Mouse (Mus musculus) testis, postnatal 10 days (tissue): Measurements from ENCODE around the gene Cfb.

Experiments used
- DNase-seq: peaks from one replicate; pipeline ENCODE4 v3.0.0; 2021; ENCODE audit warnings: low spot score

Gene Cfb

DNA sequence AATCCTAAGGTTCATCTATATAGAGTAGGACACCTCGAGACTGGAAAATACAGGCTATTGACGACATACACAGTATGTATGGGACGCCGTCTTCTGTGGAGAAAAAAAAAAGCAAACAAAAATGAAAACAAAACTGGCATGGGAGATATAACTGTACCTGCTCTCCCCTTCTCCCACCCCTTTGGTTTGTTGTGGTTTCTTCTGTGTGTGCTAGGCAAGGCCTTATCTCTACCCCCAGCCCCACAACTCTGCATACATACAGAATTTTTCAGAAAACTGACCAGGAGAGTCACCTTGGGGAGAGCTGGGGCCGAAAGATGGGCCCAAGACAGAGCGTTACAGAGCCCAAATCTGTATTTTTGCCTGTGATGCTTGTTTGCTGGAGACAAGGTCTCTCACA lies 22.4 kb upstream of the Cfb start:
- DNase-seq, result no peak

DNA sequence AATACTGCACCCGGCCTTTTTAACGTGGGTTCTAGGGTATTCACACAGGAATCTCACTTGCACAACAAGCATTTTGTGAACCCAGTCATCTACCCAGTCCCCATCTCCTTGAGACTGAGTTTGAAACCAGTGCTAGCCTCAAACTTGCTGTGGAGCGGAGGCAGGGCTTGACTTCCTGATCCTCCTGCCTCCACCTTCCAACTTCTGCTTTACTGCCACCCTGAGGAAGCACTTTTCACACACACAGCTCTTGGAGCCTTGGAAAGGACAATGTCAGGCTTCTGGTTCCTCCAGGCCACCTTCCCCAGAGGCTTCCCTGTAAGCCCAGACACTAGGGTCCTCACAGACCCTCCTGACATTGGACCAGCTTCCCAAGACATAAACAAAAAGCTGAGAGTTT lies 21.0 kb upstream of the Cfb start:
- no peak for DNase-seq

DNA sequence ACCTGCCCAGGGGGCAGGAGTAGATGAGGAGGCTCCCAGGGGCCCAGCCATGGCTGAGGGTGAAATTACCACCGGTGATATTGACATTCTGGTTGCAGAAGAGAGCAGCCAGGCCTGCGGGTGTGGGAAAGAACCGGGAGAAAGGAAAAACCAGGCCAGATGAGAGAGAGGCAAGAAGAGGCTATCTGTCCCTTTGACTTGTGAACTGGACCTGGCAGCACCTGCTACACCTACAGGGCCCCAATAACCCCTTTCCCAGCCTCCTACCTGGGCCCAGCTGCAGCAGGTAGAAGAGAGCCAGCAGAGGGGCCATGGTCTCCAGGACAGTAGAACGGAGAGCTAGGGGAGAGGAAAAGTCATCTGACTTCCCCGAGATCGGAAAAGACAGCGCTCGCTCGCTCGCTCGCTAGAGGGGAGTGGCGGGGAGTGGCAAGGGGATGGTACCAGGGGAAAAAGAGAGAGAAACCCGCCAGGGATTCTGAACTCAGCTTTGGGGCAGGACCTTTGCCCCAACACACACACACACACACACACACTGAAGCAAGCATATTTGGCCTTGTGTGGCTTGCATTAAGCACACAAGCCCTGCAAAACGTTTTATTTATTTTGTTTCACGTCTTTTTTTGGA lies 19.5 kb upstream of the Cfb start, which contains the start of gene Gm20547:
Gene Gm20547, minus strand, starts transcription at position 360 of the 628 bp plus-strand sequence.
- no peak for DNase-seq

DNA sequence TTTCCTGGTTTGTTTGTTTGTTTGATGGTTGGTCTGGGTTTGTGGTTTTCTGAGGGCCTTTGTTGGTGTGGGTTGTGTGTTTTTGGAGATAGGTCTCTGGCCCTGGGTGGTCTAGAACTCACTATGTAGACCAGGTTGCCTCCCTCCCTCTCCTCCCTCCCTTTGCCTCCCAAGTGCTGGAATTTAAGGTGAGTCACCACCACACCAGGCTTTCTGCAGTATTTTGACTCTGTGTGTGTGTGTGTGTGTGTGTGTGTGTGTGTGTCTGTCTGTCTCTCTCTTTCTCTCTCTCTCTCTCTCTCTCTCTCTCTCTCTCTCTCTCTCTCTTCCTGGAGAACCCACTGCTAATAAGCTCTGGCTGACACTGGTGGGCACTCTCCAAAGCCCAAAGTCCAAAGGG lies 18.8 kb upstream of the Cfb start:
- DNase-seq, result no peak

DNA sequence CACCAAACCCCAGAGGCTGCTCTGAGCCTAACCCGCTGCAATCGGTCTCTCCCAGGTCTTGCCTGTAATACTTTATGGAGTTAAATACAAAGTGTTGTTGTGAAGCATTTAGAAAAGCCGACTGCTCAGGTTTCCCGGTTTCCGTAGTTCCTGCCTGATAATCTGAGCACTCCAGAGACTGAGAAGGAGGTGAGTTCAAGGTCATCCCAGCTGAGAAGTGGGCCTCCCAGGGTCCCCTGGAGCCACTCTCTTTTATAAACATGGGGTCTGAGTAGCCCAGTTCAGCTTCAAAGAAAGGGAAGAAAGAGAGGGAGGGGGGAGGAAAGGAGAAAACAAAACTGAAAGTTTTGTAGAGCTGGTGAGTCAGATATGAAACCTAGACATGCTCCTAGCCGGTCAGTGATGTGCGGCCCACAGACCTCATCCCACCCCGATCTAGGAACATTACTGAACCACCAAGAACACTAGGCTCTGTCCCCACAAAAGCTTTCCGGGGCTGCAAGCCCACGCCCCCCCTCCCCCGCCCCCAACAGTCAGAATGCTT lies 17.1 kb upstream of the Cfb start, which contains the start of gene Zbtb12:
Gene Zbtb12, plus strand, starts transcription at position 148 of the 544 bp plus-strand sequence.
- no peak for DNase-seq

DNA sequence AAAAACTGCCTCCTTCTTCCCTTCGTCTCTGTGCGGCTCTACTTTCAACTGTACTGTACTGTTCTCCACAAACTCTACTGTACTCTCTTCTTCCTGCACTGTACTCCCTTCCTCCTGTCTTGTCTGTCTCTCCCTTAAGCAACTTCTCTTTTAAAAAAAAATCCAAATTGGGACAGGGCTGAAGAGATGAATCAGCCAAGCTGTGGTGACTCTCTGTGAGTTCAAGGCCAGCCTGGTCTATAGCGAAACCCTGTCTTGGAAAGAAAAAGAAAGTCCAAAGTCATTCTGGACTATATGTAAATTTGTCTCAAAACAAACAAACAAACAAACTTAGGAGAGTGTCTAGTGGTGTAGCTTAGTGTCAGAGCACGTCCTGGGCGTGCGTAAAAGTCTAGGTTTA lies 12.0 kb upstream of the Cfb start:
- no peak for DNase-seq

DNA sequence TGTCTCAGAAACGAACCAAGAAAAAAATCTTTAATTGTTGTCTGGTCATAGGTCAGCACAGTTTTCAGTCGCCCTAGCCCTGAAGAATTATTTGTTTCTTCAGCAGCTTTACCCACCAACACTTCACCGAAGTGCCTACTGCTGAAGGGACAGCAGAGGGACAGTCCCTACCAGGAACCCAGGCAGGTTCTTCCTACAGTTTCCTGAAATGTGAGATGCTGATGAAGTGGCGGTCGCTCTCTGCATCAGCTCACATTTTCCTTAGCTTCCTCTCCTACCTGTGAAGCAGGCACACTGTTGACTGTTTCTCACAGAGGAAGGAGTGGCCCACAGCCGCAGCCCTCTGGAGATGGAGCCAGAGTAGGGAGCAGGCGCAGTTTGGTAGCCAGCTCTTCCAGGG lies 3.7 kb upstream of the Cfb start:
- no peak for DNase-seq

DNA sequence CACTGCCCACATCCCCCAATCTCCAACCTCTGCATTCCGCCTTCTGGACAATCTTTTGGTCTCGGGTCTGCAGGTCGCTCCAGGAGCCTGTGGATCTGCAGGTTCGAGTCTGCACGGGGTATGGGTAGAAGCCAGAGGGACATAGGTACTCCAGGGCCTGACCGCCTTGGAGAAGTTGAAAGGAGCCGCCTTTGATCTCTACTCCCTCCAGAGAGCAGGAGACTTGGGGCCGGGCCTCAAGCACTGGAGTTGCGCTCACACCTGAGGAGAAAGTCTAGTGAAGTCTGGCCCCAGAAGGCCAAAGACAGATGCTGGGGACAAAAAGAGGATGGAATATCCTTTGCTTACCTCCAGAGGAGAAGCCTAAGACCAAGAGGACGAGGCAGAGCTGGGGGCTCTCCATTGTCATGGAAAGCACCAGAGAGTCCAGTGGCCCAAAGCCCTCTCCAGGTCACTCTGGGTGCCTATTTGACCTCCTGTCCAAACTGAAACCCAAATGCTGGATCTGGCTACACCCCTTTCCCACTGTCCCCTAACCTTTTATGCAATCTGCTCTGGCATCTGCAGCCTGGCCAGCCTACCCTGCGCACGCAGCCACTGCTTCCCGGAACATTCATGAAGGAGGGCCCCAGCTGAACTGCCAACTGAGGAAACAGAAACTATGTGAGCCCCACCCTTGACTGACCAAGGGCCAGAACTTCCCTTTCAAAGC lies 458 bp downstream of the Cfb start:
- no peak for DNase-seq

DNA sequence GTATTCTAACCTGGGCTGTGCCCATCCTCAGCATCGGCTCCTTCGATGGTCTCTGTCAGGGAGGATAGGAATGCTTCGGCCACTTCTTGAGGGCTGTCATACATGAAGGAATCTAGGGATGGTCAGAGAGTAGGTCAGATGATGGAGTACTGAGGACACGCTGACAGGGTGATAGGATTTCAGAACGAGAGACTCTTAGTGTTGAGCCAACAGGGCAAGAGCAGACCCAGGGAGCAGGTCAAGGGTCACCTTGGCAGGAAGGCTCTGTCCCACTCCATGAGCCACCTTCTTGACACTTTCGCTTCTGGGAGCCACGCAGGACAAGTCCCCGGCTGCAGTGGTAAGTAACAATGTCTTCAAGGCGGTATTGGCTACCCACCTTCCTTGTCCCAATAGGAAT lies 1.8 kb downstream of the Cfb start:
- DNase-seq, result no peak

DNA sequence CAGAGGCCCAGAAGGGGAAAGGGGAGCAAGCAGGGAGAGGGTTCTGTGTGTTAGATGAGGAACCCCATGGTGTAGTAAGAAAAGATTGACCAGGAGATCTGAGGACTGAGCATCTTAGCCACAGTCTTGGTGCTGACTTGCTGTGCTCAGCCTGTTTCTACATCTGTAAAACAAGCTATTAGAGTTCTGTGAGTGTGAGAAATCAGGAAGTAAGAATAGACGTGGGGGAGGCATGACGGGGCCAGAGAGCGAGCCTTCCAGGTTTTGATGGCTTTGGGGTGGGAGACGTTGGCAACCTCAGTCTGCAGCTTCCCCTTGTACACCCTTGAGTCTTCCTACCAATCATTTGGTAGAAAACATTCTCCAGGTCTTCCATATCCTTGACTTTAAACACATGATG lies 3.6 kb downstream of the Cfb start:
- DNase-seq, result no peak

DNA sequence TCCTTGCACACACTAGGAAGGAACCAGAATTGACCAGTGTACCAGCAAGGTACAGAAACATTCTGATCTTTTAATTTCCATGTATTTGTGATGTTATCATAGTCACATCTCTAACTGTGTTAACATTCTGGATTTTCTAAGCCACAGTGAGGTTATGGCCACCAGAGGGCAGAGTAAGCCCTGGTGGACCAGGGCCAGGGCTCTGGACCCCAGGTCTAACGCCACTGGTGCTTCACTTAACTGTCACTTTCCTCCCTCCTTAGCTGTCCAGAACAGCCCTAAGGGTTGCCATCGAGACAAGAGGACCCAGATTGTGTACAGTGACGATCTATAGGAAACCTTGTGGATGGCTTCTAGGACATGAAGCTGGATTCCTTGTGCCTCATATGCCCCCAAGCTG lies 6.5 kb downstream of the Cfb start:
- DNase-seq, result peak; percentile 76

DNA sequence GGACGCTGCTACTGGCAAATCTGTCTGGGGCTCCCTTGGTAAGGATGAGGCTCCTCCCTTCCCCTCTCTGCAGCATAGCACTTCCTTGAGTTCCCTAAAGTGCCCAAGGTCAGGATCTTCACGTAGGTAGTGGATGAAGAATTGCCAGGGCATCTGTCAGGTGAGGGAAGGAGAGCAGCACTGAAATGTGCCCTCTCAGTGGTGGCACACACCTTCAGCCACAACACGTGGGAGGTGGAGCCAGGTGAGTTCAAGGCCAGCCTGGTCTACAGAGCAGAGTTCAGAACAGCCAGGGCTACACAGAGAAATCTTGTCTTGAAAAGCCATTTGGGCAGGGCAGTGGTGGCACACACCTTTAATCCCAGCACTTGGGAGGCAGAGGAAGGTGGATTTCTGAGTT lies 7.6 kb downstream of the Cfb start:
- no peak for DNase-seq

DNA sequence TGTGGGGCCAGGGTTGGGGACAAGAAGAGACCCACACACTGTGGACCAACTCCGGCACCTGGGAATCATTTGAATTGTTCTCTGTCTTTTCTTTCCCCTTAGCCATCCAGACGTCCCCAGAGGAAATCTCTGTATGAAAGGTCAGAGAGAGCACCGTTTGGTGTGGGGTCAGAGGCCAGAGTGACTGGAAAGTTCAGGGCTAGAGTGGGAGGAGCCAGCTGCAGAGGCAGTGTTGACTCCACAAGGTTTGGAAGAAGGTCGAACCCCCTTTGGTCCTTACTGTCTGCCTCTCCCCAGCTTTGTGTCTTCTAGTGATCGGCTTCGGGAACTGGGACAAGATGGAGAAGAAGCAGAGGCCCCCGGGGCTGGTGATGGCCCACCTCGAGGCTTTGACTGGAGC lies 8.8 kb downstream of the Cfb start:
- no peak for DNase-seq

DNA sequence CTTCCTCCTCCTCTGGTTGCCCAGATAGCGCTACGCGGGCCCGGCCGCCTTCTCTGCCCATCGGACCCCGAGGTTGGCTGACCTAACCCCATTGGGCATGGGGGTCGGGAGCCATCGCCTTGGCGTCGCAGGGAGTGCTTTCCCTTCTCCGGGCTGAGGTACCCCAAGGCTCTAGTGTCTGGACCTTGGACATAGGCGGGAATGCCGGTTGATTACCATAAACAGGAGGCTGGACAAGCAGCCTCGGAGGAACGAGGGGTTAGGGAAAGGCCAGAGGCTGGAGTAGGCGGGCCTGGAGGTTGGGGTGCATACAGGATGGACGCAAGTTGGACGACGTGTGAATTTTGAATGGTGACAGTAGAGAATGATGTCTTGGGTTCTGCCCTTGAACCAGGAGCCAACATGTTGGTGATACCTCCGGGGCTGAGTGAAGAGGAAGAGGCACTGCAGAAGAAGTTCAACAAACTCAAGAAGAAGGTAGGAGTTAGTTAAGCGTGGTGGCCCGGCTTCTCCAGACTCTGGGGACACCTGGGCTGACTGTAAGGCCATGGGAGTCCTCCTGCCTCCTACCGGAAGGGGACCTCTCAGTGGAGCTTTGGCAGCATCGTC lies 11.7 kb downstream of the Cfb start:
- no peak for DNase-seq

DNA sequence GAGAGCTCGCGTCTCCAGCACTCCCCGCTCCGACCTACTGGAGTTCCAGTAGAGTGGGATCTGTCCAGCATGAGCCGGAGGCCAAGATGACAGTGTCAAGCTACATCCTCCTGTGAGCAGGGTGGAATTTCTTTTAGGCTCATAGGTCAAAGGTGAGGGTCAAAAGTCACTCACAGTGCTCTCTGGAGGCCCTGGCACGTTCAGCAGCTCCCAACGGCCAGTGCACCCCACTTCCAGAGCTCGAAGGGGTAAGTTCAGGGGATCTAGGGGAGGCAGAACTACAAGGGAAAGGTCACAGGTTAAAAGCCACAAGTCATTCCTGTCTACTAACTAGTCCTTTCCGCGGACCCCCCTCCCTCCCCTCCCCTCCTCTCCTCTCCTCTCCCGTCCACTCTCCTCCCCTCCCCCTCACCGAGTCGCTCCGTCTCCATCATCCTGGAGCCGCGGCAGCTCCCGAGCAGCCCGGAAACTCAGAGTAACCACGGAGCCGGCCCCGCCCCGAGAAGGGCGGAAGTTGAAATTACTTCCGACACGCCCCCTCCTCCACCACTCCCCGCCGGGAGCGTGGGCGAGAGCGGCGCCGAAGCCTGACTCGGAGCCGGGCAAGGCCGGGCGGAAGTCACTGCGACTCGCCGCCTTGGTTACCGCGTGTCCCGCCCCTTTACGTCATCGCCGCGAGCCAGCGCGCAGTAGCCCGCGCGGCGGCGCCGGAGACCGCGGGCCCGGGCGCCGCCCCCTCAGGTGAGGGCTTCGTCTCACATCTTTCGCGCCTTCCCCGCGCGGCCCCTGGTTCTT lies 12.4 kb downstream of the Cfb start, which contains the start of the genes Skiv2l and Nelfe:
Gene Skiv2l, minus strand, starts transcription at position 489 of the 795 bp plus-strand sequence.
Gene Nelfe, plus strand, starts transcription at position 670 of the 795 bp plus-strand sequence.
- DNase-seq, result peak; percentile 99

DNA sequence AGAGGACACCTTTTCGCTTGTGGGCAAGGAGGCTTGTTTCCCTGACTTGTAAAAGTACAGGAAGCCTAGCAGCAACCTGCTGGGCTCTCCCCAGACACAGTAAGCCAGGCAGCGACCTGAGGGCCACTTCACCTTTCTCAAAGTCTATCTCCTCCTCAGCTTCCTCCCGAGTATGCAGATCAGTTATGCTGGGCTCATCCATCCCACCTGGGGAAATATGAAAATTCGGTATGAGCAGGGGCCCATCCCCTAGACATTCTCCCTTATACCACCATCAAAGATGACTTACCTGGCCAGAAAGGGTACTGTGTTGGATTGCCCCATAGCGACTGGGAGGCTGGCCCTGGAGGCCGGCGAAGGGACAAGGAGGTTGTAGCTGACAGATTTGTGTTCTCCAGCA lies 14.7 kb downstream of the Cfb start:
- no peak for DNase-seq

DNA sequence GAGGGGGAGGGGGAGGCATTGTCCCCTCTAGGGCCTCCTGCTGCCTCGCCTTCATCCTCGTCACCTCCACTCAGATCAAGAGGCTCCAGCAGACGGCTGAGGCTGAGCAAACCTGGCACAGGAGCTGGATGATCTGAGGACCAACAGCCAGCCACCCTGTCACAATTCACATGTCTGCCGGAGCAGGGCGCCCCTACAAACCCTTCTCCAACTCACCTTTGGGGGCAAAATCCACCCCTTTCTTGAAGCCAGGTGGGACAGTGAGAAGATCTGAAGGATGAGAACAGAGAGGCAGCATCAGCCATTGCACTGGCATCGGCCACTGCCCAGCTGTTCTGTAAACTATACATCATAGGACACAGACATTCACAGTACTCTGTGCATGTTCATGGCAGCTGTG lies 15.1 kb downstream of the Cfb start:
- no peak for DNase-seq

DNA sequence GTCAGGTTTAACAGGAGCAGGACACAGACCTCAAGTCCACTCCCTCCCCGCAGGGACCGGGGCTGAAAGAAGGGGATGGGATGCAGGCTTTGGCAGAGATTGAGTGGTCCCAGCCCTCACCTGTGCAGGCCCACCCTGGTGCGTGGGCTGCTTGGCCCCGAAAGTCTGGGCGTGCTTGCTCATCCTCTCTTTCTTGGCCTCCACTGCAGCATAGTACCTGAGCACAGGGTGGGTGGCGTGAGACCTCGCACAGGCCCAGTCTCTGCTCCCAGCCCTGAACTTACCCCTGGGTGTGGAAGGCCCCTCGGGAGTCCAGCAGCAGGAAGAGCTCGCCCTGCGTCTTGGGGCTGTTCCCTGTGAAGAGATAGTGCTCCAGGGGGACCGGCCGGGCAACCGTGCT lies 17.4 kb downstream of the Cfb start:
- DNase-seq, result no peak

DNA sequence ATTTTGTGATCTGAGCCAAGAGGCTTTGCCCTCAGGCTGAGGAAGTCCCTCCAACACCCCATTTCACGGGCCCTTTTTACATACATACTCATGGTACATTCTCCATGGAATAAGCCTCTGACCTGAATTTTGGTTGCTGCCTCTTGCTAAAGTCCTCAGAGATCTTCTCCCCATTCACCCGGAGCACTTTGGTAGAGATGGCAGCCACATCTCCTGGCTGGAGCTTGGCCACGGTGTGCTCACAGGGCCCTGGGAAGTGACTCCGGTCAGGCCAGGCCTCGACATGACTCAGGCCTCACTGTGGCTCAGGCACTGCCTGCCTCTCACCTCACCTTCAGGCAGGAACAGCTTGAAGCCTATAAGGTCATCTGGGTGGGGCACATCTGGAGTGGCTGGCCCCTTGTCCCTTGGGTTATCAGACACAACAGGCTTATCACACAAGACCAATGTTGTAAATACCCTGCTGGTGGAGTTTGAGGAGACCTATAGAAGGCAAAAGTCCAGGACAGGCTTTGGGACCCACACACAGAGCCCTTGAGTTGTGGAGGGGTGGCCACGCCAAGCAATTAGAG lies 21.5 kb downstream of the Cfb start:
- DNase-seq, result no peak

DNA sequence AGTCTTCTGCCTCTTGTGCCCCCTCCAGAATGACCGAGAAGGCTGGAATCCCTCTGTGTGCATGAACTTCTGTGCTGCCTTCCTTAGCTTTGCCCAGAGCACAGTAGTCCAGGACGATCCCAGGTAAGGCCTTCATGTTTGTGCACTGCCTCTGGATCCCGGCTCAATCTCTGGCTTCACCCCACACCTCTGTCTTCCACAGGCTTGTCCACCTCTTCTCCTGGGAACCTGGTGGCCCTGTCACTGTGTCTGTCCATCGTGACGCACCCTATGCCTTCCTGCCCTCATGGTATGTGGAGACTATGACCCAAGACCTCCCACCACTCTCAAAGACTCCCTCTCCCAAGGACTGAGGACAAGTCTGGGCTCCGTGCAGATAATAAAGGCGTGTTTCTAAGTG lies 23.5 kb downstream of the Cfb start:
- DNase-seq, result no peak

DNA sequence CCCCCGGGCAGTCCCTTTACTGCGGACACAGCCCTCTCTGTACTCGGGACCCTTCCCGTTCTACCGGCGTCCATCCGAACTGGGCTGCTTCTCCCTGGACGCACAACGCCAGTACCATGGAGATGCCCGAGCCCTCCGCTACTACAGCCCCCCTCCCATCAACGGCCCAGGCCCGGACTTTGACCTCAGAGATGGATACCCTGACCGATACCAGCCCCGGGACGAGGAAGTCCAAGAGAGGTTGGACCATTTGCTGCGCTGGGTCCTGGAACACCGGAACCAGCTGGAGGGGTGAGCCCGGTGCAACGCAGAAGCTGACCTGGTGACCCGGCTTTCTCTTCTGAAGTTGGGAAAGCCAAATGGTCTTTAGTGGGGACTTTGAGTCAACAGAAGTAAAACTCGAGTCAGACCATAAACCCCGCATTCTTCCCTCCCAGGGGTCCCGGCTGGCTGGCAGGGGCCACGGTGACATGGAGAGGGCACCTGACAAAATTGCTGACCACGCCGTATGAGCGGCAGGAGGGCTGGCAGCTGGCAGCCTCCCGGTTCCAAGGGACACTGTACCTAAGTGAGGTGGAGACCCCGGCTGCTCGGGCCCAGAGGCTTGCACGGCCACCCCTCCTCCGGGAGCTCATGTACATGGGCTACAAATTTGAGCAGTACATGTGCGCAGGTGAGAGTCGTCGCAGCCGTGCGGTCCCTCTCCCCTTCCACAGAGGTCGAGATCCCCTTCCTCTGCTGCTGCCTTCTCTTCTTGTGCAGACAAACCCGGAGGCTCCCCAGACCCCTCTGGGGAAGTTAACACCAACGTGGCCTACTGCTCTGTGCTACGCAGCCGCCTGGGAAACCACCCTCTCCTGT lies 24.6 kb downstream of the Cfb start:
- no peak for DNase-seq
